Mouse (Mus musculus): Measurements from ENCODE around the gene Tspo.

Gene Tspo

DNA sequence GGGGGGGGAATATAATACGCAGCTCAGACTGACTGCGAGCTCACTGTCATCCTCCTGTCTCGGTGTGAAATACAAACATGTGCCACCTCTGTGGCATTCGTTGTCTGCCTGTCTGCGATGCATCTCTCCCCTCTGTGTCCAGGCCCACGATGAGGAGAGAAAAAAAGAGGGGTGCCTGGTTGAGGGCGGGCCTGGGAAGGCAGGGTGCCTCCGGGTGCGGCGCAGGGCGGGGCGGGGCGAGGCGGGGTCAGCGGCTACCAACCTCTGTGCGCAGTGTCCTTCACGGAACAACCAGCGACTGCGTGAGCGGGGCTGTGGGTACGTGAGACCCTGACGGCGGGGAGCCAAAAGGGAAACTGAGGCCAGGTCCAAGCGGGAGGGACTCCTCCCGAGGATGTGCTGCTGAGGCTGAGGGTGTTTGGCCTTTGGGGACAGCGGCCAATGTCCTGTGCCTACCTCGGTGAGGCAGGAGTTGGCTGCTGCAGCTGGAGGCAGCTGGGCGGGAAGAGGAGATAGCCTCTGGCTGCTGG is at the start of gene Tspo, which contains the start of gene Mcat:
TSS of gene Tspo (plus strand) at position 266 of the 530 bp plus-strand sequence.
TSS of gene Mcat (minus strand) at position 461 of the 530 bp plus-strand sequence.
- in situ Hi-C loops (cut with MboI, MseI) = no loop called here

- in situ Hi-C loops (cut with MboI, MseI) = loop anchor here (5.0 to 25.0 kb wide), 2 partner anchors 77 to 1153 kb away; partner anchors contain the start of gene Ndufa6
Observed at GRCm38 (mm10) chr15:83515018-83515417, 48.4 kb upstream of the Tspo start.

DNA sequence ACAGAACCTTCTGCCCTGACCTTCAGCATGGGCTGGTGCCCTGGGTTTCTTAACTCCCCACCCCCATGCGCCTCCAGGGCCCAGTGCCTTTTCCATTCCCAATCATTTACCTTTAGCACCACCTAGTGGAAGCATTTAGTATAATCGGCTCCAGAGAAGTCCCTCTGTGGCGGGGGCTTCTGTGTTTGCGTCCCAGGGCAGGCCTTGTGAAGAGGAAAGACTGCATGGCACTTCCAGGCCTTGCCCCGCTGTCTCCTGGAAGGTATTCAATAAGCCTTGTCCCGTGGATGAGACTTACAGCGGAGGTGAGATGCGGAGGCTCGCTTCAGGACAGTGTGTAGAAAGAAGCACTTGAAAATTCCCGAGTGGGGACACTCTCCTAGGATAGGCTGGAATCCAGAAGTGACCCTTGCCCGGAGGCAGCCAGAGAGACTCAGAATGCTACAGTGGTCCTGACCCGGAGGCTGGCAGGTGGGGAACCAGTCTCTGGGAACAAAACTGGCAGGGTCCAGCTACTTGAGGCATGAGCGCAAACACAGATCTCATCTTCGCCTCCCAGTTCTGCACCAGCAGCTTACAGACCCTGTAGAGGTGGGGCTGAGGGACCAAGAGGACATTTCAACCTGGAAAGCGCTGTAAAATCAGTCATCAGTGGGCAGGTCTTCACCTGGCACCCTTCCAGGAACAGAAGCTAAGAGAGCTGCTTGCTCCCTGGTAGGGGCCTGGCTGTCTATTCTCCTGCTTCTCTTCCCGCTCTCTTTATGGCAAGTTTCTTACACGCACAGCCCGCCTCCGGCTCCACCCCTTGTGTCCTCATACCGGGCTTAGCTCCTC is 45.0 kb upstream of the Tspo start:
- in situ Hi-C loops (cut with MboI, MseI) = loop anchor here (5.0 to 25.0 kb wide), 2 partner anchors 74 to 1156 kb away; partner anchors contain the start of gene Ndufa6

GRCm38 (mm10) chr15:83520861-83521382 is 42.5 kb upstream of the Tspo start:
- in situ Hi-C loops (cut with MboI, MseI) = loop anchor here (25.0 kb wide), 1 partner anchor 1159 kb away; the partner anchor contains the start of gene Ndufa6

DNA sequence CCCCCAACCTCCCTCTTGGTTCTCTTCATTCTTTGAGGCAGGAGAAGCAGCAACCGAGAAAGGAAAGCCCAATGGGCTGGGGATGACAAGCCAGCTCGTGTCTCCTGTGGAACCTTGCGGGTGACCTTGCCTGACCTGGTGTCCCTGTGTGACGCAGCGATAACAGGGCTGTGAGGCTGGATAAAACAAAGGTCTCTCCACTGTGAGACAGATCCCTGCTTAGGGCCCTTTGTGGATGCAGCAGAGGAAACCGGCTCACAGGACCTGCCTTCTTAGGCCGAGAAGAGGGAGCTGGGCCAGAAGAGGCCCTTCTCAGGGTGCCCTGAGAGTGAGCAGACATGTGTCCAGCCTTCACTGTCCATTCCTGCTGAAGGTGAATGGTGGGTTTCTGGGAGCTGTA is 40.2 kb upstream of the Tspo start:
- in situ Hi-C loops (cut with MboI, MseI) = loop anchor here (25.0 kb wide), 1 partner anchor 1161 kb away; the partner anchor contains the start of gene Ndufa6

DNA sequence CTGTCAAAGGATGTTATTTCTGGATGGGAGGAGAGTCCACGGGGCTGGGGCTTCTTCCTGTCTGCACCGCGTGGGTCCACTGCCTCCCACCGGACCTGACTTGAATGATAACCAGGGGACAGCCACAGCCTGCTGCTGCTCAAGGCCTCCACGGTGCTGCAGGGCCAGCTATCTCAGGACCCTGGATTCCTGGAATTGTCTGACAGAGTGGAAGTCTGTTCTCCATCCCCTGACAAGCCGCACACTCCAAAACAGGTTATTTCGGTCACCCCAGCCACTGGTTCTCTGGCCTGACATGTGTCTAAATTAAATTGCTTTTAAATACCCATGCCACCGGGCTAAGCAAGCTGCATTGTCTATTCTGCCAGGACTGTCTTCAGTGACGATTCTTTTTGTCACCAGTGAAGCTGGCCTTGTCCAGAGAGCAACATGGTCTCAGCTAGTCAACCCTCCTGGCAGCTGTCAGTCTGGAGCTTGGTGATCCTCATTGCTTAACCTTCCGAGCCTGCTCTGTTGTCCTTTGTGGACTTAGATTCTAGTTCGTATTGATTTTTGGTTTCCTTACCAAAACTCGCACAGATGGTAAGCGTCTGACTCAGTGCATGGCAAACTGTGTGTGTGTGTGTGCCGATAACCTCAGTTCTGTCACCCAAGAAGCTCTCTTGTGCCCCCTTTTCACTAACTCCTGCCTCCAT is 39.6 kb upstream of the Tspo start:
- in situ Hi-C loops (cut with MboI, MseI) = loop anchor here (25.0 kb wide), 1 partner anchor 1161 kb away; the partner anchor contains the start of gene Ndufa6

DNA sequence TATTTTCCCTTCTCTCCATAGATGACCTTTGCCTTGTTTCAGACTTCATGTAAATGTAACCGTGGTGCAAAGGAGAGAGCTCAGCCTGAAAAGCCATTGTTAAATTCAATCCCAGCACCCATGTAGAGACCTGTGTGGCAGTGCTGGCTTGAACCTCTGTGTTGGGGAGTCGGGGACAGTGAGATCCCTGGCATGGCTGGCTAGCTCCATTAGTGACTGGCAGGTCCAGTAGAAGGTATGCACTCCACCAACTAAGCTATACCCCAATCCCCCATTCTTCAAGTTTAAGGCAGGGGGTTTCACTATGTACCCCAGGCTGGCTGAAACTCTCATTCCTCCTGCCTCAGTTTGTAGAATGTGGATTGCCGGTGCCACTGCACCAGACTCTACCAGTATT is 39.1 kb upstream of the Tspo start:
- in situ Hi-C loops (cut with MboI, MseI) = loop anchor here (25.0 kb wide), 1 partner anchor 1162 kb away; the partner anchor contains the start of gene Ndufa6

- in situ Hi-C loops (cut with MboI, MseI) = no loop called here
Observed at GRCm38 (mm10) chr15:83526424-83527091, 36.8 kb upstream of the Tspo start, which contains the start of gene Bik. Bik (plus strand) TSS chr15:83526862.

DNA sequence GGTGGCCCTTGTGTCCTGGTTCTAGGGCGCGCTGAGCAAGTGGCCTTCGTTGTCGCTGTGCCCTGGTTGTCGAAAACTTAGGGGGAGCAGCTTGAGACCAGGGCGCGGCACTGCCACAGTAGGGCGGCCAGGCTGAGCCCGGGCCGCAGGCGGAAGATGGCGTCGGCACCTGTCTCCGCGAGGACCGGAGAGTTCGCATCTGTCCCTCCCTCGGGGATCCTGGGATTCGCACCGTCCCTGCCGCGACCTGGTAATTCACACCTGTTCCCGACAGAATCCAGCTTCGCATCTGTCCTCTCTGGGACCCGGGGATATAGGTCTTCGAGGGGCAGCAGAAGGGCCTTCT is 36.3 kb upstream of the Tspo start:
- in situ Hi-C loops (cut with MboI, MseI) = no loop called here

DNA sequence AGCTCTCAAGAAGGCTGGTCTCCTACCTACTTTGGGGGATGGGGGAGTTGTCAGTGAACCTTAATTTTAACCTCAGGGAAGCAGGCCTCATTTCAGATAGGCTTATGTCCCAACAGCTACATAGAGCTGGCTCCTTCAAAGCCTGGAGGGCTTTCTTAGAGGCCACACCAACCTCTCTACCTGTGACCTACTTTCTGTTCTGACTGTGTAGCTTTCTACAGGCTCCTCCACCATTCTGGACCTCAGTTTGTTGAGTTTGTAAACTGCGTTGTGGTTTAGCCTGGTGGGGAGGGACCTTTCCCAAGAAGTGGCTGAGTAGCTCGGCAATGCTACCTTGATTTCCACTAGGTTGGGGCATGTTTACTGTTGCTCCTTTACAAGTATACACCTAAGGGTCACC is 35.6 kb upstream of the Tspo start:
- in situ Hi-C loops (cut with MboI, MseI) = no loop called here

- in situ Hi-C loops (cut with MboI, MseI) = no loop called here
Observed at GRCm38 (mm10) chr15:83528892-83529291, 34.5 kb upstream of the Tspo start.

- in situ Hi-C loops (cut with MboI, MseI) = no loop called here
Observed at GRCm38 (mm10) chr15:83529765-83530164, 33.6 kb upstream of the Tspo start.

DNA sequence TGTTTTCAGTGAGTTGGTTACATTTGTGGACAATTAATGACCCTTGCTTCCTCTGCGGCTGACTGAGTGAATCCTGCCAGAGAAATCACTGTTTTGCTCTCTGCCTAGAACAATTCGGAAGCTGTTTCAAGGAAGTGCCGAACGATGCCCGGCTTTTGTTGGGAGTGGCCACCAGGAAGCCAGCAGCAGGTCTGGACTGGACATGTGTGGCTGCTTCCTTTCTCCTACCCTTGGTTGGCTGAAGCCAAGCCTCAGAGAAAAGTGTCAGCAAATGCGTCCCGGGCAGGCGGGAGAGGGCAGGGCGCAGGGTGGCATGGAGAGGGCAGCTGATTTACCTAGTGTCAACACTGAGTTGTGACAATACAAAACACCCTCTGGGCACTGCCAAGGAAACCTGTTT is 33.2 kb upstream of the Tspo start:
- in situ Hi-C loops (cut with MboI, MseI) = no loop called here

GRCm38 (mm10) chr15:83530688-83531087 is 32.7 kb upstream of the Tspo start:
- in situ Hi-C loops (cut with MboI, MseI) = no loop called here

DNA sequence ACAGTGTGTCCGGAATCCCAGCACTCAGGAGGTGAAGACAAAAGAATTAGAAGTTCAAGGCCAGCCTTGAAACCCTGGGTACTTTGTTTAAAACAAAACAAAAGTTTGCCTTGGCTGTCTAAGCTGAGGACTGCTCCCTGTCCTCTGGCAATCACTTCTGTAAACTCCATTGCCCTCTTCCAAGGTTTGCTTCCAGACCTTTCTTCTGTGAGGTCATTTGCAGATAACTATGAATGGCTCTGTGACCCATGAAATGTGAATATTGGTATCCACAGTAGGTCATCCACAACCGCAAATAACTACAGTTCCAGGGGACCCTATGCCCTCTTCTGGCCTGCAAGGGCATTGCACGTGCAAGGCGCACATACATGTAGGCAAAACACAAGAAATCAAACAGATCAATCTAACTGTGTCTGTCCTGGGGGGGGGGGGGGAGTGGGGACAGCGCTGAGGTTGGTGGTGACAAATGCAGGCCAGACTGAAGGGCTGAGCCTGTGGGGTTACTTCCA is 31.4 kb upstream of the Tspo start:
- in situ Hi-C loops (cut with MboI, MseI) = no loop called here

- in situ Hi-C loops (cut with MboI, MseI) = no loop called here
Observed at GRCm38 (mm10) chr15:83532606-83533005, 30.8 kb upstream of the Tspo start.

GRCm38 (mm10) chr15:83534960-83535889 is 28.2 kb upstream of the Tspo start:
- in situ Hi-C loops (cut with MboI, MseI) = no loop called here

DNA sequence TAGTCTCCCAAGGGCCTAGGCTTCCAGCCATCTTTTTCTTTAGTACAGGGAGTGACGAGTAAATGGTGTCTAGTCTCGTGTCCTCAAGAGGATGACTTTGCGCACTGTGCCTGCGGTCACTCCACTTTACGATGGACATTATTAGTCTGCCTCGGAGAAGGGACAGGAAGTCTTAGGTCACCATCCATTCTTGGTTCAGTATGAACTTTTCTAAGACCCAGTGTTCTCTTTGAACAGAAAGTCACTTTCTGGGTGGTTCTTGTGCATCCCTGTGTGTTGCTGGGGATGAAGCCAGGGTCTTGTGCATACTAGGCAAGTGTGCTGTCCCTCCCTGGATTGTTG is 27.5 kb upstream of the Tspo start:
- in situ Hi-C loops (cut with MboI, MseI) = no loop called here

- in situ Hi-C loops (cut with MboI, MseI) = no loop called here
Observed at GRCm38 (mm10) chr15:83538855-83539254, 24.5 kb upstream of the Tspo start.

- in situ Hi-C loops (cut with MboI, MseI) = no loop called here
Observed at GRCm38 (mm10) chr15:83539905-83540304, 23.5 kb upstream of the Tspo start.
